Mouse (Mus musculus): ENCODE measurements at regions not wholly inside any gene's neighbourhood (a gene's known extent, or its start where the extent isn't known, plus 50 kb on each side); places are given as distances from the start of the nearest gene placed in this dataset.

- H3K4me2 ChIP-seq (ENCODE audit: low read length) = no peak overlapping the region
- no peaks in the 10 kb centered on the region for H3K27me3 ChIP-seq (replicated peaks; ENCODE audit: control insufficient read depth, insufficient read depth, low read length)
- H3K9ac ChIP-seq (ENCODE audit: low read length) = no peak overlapping the region
- no peak for ATAC-seq
- H3K27ac ChIP-seq (ENCODE audit: low read depth, low read length) = no peak overlapping the region
- 80% methylated on average over 3 of the region's 3 CpGs for whole genome bisulfite sequencing
- no peaks in the 10 kb centered on the region for H3K9me3 ChIP-seq (replicated peaks; ENCODE audit: control insufficient read depth, low read length)
- H3K36me3 ChIP-seq (ENCODE audit: control insufficient read depth, insufficient read depth, low read length) = no peaks in the 10 kb centered on the region
- no peak for DNase-seq (ENCODE audit: low spot score)
- no peaks in the 10 kb centered on the region for H3K4me1 ChIP-seq (ENCODE audit: control insufficient read depth, insufficient read depth, low read length)
- no peak overlapping the region for H3K4me3 ChIP-seq (ENCODE audit: low read depth, low read length)
These were observed 130.6 kb upstream of the Sem1 start for GRCm38 (mm10) chr6:6709057-6709456.

DNA sequence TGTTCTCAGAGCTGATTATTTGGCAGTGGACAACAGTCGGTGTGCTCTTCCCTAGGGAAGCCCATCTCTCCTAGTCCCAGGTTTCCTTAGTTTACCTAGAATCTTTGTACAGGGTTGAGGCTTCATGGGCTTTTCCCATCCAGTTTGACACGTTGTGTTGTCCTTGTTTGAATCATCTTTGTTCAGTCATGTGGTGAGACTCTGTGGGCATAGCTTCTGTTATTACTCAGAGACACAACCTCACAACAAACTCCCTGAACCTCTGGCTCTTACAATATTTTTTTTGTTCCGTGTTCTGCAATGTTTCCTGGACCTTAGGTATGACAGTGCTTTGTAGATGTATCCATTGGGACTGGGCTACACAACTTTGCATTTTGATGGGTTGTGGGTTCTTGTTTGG lies 132.9 kb upstream of the Dlx6 start:
- Histone ChIP-seq H3K4me2 (ENCODE audit: low read length) (no peak overlapping the region), H3K4me1 (ENCODE audit: control insufficient read depth, insufficient read depth, low read length) (no peaks in the 10 kb centered on the region), H3K27ac (ENCODE audit: low read depth, low read length) (no peak overlapping the region), H3K9ac (ENCODE audit: low read length) (no peak overlapping the region), H3K36me3 (ENCODE audit: control insufficient read depth, insufficient read depth, low read length) (no peaks in the 10 kb centered on the region), H3K4me3 (ENCODE audit: low read depth, low read length) (no peak overlapping the region), H3K27me3 (replicated peaks; ENCODE audit: control insufficient read depth, insufficient read depth, low read length) (no peaks in the 10 kb centered on the region), H3K9me3 (replicated peaks; ENCODE audit: control insufficient read depth, low read length) (no peaks in the 10 kb centered on the region)
- 84% methylated on average over 3 of the region's 3 CpGs for WGBS
- DNase-seq (ENCODE audit: low spot score) = no peak
- no peak for ATAC-seq

- no peak overlapping the region for H3K4me3 ChIP-seq (ENCODE audit: low read depth, low read length)
- no peak overlapping the region for H3K4me2 ChIP-seq (ENCODE audit: low read length)
- no peaks in the 10 kb centered on the region for H3K36me3 ChIP-seq (ENCODE audit: control insufficient read depth, insufficient read depth, low read length)
- H3K9ac ChIP-seq (ENCODE audit: low read length) = no peak overlapping the region
- peak; percentile 74; the same call in 1 of the 2 replicates for ATAC-seq
- WGBS = 26% methylated on average over 3 of the region's 3 CpGs
- H3K4me1 ChIP-seq (ENCODE audit: control insufficient read depth, insufficient read depth, low read length) = peaks cover 5% of the 10 kb centered on the region; the same call in 1 of the 2 replicates
- no peak overlapping the region for H3K27ac ChIP-seq (ENCODE audit: low read depth, low read length)
- no peaks in the 10 kb centered on the region for H3K27me3 ChIP-seq (replicated peaks; ENCODE audit: control insufficient read depth, insufficient read depth, low read length)
- no peaks in the 10 kb centered on the region for H3K9me3 ChIP-seq (replicated peaks; ENCODE audit: control insufficient read depth, low read length)
- DNase-seq (ENCODE audit: low spot score) = peak; percentile 63
These were observed 117.7 kb upstream of the Dlx6 start for GRCm38 (mm10) chr6:6745394-6745793.

DNA sequence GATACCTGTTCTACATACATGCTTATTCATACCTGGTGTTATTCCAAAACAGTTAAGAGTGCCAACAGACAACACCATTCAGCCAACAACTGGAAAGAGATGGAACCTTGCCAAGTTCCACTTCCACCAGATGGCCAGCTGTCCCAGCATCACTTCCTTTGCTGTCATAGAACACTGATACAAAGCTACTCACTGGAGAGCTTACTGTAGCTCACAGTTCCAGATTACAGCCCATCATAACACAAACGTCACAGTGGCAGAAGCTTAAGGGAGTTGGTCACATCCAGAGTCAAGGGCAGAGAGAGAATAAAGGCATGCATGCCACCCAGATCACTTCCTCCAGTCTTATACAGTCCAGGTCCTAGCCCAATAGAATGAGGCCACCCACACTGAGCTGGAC lies 84.0 kb upstream of the Dlx6 start:
- Histone ChIP-seq H3K9me3 (replicated peaks; ENCODE audit: control insufficient read depth, low read length) (no peaks in the 10 kb centered on the region), H3K4me2 (ENCODE audit: low read length) (no peak overlapping the region), H3K27me3 (replicated peaks; ENCODE audit: control insufficient read depth, insufficient read depth, low read length) (no peaks in the 10 kb centered on the region), H3K27ac (ENCODE audit: low read depth, low read length) (no peak overlapping the region), H3K9ac (ENCODE audit: low read length) (no peak overlapping the region), H3K4me1 (ENCODE audit: control insufficient read depth, insufficient read depth, low read length) (0 out of 2 replicates have a peak, but pooled peaks cover 3% of the 10 kb centered on the region), H3K4me3 (ENCODE audit: low read depth, low read length) (no peak overlapping the region), H3K36me3 (ENCODE audit: control insufficient read depth, insufficient read depth, low read length) (no peaks in the 10 kb centered on the region)
- 87% methylated on average over 1 of the region's 1 CpGs for whole genome bisulfite sequencing
- no peak for DNase-seq (ENCODE audit: low spot score)
- no peak; the same call in 1 of the 2 replicates for ATAC-seq

- 26% methylated on average over 3 of the region's 3 CpGs for WGBS
- Histone ChIP-seq H3K4me2 (ENCODE audit: low read length) (no peak overlapping the region), H3K9me3 (replicated peaks; ENCODE audit: control insufficient read depth, low read length) (no peaks in the 10 kb centered on the region), H3K4me1 (ENCODE audit: control insufficient read depth, insufficient read depth, low read length) (peaks cover 8% of the 10 kb centered on the region; the same call in 1 of the 2 replicates), H3K9ac (ENCODE audit: low read length) (no peak overlapping the region), H3K36me3 (ENCODE audit: control insufficient read depth, insufficient read depth, low read length) (no peaks in the 10 kb centered on the region), H3K4me3 (ENCODE audit: low read depth, low read length) (no peak overlapping the region), H3K27me3 (replicated peaks; ENCODE audit: control insufficient read depth, insufficient read depth, low read length) (no peaks in the 10 kb centered on the region), H3K27ac (ENCODE audit: low read depth, low read length) (no peak overlapping the region)
- ATAC-seq (0 out of 2 replicates have a peak, but pooled peaks have one; percentile 23), DNase-seq (ENCODE audit: low spot score) (peak; percentile 32)
These were observed 81.6 kb upstream of the Dlx6 start for GRCm38 (mm10) chr6:6781556-6781955.

- WGBS = 16% methylated on average over 1 of the region's 1 CpGs
- H3K27ac ChIP-seq (ENCODE audit: low read depth, low read length) = no peak overlapping the region
- peaks cover 12% of the 10 kb centered on the region for H3K4me1 ChIP-seq (ENCODE audit: control insufficient read depth, insufficient read depth, low read length)
- no peak overlapping the region for H3K4me3 ChIP-seq (ENCODE audit: low read depth, low read length)
- DNase-seq (ENCODE audit: low spot score) = peak; percentile 51
- ATAC-seq = peak; percentile 63
- no peak overlapping the region for H3K9ac ChIP-seq (ENCODE audit: low read length)
- H3K36me3 ChIP-seq (ENCODE audit: control insufficient read depth, insufficient read depth, low read length) = no peaks in the 10 kb centered on the region
- no peaks in the 10 kb centered on the region for H3K9me3 ChIP-seq (replicated peaks; ENCODE audit: control insufficient read depth, low read length)
- H3K27me3 ChIP-seq (replicated peaks; ENCODE audit: control insufficient read depth, insufficient read depth, low read length) = no peaks in the 10 kb centered on the region
- no peak overlapping the region for H3K4me2 ChIP-seq (ENCODE audit: low read length)
These were observed 77.1 kb upstream of the Dlx6 start for GRCm38 (mm10) chr6:6785939-6786490.

- no peaks in the 10 kb centered on the region for H3K36me3 ChIP-seq (ENCODE audit: control insufficient read depth, insufficient read depth, low read length)
- H3K4me3 ChIP-seq (ENCODE audit: low read depth, low read length) = no peak overlapping the region
- H3K4me1 ChIP-seq (ENCODE audit: control insufficient read depth, insufficient read depth, low read length) = peaks cover 9% of the 10 kb centered on the region
- no peak for DNase-seq (ENCODE audit: low spot score)
- no peak overlapping the region for H3K27ac ChIP-seq (ENCODE audit: low read depth, low read length)
- no peaks in the 10 kb centered on the region for H3K27me3 ChIP-seq (replicated peaks; ENCODE audit: control insufficient read depth, insufficient read depth, low read length)
- H3K4me2 ChIP-seq (ENCODE audit: low read length) = no peak overlapping the region
- ATAC-seq = no peak
- H3K9me3 ChIP-seq (replicated peaks; ENCODE audit: control insufficient read depth, low read length) = no peaks in the 10 kb centered on the region
- no peak overlapping the region for H3K9ac ChIP-seq (ENCODE audit: low read length)
- WGBS = 74% methylated on average over 4 of the region's 4 CpGs
These were observed 75.6 kb upstream of the Dlx6 start for GRCm38 (mm10) chr6:6787490-6787889.

DNA sequence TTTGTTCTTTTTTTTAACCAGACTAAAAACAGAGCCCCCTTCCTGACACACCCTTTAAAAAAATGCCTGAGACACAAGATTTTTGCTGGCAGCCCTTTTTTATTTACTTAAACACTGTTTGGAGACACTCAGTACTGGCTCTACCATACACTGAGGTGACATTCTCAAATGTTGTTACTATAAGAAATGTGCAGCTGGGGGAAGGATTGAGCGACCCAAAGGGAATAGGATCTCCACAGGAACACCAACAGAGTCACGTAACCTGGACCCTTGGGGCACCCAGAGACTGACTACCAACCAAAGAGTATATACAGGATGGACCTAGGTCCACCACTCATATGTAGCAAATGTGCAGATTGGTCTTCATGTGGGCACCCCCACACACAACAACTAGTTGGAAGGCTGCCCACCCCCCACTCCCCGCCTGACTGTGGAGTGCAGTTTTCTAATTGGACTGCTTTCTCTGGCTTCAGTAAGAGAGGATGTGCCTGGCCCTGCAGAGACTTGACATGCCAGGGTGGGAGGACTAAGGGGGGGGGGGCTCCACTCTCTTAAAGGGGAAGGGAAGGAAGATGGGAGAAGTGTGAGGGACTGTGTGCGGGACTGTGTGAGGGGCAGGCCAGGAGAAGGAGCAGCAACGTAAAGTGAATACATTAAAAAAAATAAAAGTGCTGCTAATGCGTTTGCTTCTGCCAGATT lies 68.7 kb upstream of the Dlx6 start:
- DNase-seq (ENCODE audit: low spot score) = no peak

GRCm38 (mm10) chr6:6800377-6800776 lies 62.8 kb upstream of the Dlx6 start:
- 96% methylated on average over 2 of the region's 2 CpGs for WGBS
- Histone ChIP-seq H3K9ac (ENCODE audit: low read length) (no peak overlapping the region), H3K4me1 (ENCODE audit: control insufficient read depth, insufficient read depth, low read length) (no peaks in the 10 kb centered on the region), H3K27me3 (replicated peaks; ENCODE audit: control insufficient read depth, insufficient read depth, low read length) (no peaks in the 10 kb centered on the region), H3K27ac (ENCODE audit: low read depth, low read length) (no peak overlapping the region), H3K4me3 (ENCODE audit: low read depth, low read length) (no peak overlapping the region), H3K4me2 (ENCODE audit: low read length) (no peak overlapping the region), H3K36me3 (ENCODE audit: control insufficient read depth, insufficient read depth, low read length) (no peaks in the 10 kb centered on the region), H3K9me3 (replicated peaks; ENCODE audit: control insufficient read depth, low read length) (no peaks in the 10 kb centered on the region)
- DNase-seq (ENCODE audit: low spot score) (no peak), ATAC-seq (no peak)

More for the DNA sequence above, 68.7 kb upstream of the Dlx6 start:
- ATAC-seq = peak; percentile 60; the same call in 1 of the 2 replicates
- no peak overlapping the region for H3K4me2 ChIP-seq (ENCODE audit: low read length)
- H3K27me3 ChIP-seq (replicated peaks; ENCODE audit: control insufficient read depth, insufficient read depth, low read length) = no peaks in the 10 kb centered on the region
- no peak overlapping the region for H3K4me3 ChIP-seq (ENCODE audit: low read depth, low read length)
- H3K9me3 ChIP-seq (replicated peaks; ENCODE audit: control insufficient read depth, low read length) = no peaks in the 10 kb centered on the region
- WGBS = 47% methylated on average over 6 of the region's 6 CpGs
- H3K9ac ChIP-seq (ENCODE audit: low read length) = no peak overlapping the region
- H3K36me3 ChIP-seq (ENCODE audit: control insufficient read depth, insufficient read depth, low read length) = no peaks in the 10 kb centered on the region
- H3K27ac ChIP-seq (ENCODE audit: low read depth, low read length) = no peak overlapping the region
- no peaks in the 10 kb centered on the region for H3K4me1 ChIP-seq (ENCODE audit: control insufficient read depth, insufficient read depth, low read length)

All from forebrain, embryonic 14.5 days (tissue).